Mouse (Mus musculus): ENCODE results near the gene Sfxn5.

GRCm38 (mm10) chr6:85325109-85325508 is 8.1 kb downstream of the Sfxn5 start:
- TF ChIP-seq EP300 (IDR thresholded peaks at IDR 0.05; ENCODE audit: low read depth in 1 of 2, low read length in 2 of 2): no peak
- TF ChIP-seq ZKSCAN1 (IDR thresholded peaks at IDR 0.05; ENCODE audit: low read depth, low read length): no peak
- no peak for TF ChIP-seq NRF1 (IDR thresholded peaks at IDR 0.05; ENCODE audit: insufficient read depth, low read depth, low read length, poor library complexity, severe bottlenecking)
- TF ChIP-seq KAT2A (conservative IDR thresholded peaks at IDR 0.05; ENCODE audit: low read depth, low read length): no peak
- TF ChIP-seq NELFE (IDR thresholded peaks at IDR 0.05; ENCODE audit: low read depth, low read length): no peak
- no peak for TF ChIP-seq CTCF (IDR thresholded peaks at IDR 0.05 in 2 of 3, conservative IDR thresholded peaks at IDR 0.05 in 1 of 3; ENCODE audit: control insufficient read depth in 1 of 3, insufficient read depth in 1 of 3, low read depth in 2 of 3, low read length in 3 of 3, poor library complexity in 1 of 3, severe bottlenecking in 1 of 3)
- TF ChIP-seq POLR2A (IDR thresholded peaks at IDR 0.05; ENCODE audit: control insufficient read depth in 1 of 2, insufficient read depth in 1 of 2, low read depth in 1 of 2, low read length in 2 of 2, poor library complexity in 1 of 2): no peak
- TF ChIP-seq TBP (IDR thresholded peaks at IDR 0.05; ENCODE audit: low read depth, low read length): no peak
- TF ChIP-seq MYB (IDR thresholded peaks at IDR 0.05; ENCODE audit: low read depth, low read length): no peak
- no peak for TF ChIP-seq POLR2AphosphoS2 (IDR thresholded peaks at IDR 0.05; ENCODE audit: low read length)
- no peak for TF ChIP-seq MAX (IDR thresholded peaks at IDR 0.05; ENCODE audit: low read length)
- no peak for TF ChIP-seq RAD21 (IDR thresholded peaks at IDR 0.05; ENCODE audit: low read depth, low read length)
